Mouse (Mus musculus) 3T3-L1 (cell line): ENCODE data around the gene Med13.

Source experiments
- DNase-seq: peaks from one replicate; pipeline ENCODE4 v3.0.0-alpha.2; 2015; ENCODE audit warnings: low read depth, low spot score

Med13 gene

DNA sequence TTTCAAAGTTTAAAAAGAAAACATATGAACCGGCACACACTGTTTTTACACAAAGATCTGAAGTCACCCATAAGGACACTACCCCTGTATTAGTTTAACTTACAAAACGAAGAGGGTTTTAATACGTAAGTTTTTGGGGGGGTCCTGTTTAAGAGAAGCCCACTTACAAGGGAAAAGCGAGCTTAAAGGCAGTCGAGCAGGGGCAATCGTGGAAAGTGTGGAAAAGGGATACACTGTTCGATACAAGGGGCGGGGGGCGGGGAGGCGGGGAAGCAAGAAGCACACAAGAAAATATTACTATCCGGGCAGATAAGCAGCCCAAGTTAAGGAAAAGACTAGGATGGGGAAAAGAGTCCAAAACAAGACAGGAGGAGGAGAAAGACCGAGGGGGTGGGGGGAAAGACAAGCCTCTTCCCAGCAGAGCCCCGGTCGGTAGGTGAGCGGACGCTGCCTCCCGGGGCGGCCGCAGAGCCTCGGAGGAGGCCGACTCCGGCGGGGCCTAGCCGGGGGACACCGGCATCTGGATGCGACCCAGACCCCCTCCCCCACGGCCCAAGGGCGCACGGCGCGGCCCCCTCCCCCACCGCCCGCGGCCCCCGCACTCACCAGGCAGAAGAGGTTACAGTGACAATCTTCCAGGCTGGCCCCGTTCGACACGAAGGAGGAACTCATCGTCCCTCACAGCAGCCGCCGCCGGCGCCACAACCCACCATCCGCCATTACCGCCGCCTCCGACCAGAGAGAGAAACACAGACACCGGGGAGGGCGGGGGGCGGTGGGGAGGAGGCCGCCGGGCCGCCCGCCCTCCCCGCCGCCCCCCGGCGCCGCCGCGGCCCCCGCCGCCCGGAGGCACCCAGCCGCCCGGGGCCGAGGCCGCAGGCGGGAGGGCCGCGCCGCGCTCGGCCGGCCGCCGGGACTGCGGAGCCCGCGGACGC is at the start of gene Med13:
Med13 (minus strand) TSS at position 749 of the 935 bp plus-strand sequence.
- peak; percentile 58 for DNase-seq

DNA sequence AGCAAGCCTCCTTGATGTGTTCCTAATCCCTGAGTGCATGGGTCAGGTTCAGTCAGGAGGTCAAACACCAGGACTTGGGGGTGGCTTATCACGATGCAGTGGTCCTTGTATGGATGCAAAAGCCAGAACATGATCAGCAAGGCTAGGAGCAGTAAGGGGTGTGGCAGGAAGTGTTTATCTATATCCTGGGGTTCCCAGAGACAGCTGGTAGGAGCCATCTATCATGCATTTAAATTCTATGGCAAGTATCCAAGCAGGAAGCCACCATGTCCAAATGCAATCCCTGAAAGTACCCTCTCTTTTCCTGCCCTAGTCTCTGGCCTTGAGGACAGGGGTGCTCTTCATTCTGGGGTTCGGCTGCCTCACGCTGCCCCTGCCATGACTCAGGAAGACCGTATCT is 47.2 kb upstream of the Med13 start:
- DNase-seq: no peak

DNA sequence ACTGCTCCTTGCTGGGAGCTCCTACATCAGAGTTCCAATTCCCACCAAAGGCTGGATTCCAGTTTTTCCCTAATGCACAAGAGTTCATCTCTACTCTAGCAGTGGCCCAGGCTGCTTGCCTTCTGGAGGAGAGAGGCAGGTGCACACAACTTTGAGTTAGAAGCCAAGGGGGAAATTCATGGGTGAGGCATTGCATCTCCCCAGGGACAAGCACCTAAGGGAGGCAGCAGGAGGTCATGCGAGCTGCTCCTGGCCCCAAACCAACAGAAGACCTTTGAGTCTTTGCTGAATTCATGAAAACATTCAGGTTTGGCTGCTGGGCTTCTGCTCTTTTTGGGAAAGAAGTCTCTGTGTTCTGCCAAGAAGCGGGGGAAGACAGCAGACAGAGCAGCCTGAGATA is 46.4 kb upstream of the Med13 start:
- no peak for DNase-seq

DNA sequence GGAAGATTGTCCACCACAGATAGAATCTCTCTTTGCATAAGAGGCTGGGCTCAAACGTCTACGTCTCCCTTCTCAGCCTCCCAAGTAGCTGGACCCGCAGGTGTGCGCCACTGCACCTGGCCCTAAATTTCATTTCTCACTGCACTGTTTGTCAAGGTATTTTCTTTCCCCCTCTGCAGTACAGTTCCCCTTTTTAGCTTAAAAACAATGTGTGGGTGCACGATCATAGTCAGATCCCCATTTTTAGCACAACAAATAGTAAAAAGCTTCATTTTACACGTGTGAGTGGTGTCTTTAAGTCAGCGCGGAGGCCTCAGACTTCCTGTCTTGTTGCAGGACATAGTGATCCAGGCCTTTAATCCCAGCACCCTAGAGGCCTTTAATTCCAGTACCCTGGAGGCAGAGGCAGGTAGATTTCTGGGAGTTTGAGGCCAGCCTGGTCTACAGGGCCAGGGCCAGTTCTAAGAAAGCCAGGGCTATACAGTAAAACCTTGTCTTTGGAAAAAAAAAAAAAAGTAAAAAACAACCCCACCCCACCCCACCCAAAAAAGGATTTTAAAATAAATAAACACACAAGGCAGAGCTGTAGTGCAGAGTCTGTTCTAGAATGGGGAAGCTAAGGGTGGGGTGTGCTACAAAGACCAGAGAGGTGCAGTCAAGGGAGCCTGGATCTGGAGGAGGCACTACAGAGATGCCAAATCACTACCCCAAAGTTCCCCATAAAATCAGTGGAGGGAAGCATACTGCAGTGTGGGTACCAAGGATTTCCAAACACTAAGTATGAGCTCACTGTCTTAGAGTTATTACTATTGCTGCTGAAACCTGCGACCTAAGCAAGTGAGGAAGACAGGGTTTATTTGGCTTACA is 42.1 kb upstream of the Med13 start:
- DNase-seq: no peak

DNA sequence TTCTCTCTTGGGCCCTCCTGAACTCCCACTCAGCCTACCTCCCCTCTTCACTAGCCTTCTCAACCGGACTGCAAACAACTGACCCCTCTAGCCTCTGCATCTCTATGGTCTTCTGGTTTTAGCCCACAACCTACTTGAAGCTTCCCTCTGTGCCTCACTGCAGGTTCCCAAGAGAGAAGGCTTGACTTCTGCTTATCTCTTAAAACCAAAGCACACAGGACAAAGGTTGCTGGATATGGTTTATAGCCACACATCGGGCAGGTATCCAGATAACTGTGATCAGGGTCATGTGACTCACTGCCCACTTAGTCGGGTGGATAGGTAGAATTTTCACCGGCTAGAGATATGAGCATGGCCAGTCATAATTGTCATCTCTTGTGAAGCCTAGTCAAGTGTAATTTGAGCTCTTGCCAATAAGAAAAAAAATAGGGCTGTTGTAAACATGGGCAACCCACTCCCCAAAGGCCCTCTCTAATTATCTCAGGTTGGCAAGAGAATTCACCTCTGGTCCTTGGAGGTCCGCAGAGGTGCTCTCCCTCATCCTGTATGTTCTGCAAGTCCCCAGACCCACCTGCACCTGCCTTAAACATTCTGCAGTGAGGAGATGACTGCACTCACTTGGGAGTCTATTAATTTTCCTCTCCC is 39.7 kb upstream of the Med13 start:
- no peak for DNase-seq

DNA sequence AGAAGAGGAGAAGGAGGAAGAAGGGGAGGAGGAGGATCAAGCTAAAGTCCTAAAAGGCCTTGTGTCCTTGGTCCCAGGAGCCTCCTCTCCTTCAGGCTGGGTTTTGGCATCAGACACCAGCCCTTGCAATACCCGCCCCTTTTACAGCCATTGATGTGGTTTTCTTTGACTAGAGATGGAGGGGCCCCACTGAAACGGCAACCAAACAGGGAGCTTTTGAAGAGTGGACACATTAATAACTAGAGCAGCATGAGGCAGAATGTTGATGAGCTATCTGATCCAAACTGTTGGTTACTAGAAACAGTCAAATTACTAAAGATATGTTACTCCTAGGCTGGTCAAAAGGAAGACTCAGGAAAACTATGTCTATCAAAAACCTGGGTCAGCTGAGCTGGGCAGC is 39.1 kb upstream of the Med13 start:
- no peak for DNase-seq

DNA sequence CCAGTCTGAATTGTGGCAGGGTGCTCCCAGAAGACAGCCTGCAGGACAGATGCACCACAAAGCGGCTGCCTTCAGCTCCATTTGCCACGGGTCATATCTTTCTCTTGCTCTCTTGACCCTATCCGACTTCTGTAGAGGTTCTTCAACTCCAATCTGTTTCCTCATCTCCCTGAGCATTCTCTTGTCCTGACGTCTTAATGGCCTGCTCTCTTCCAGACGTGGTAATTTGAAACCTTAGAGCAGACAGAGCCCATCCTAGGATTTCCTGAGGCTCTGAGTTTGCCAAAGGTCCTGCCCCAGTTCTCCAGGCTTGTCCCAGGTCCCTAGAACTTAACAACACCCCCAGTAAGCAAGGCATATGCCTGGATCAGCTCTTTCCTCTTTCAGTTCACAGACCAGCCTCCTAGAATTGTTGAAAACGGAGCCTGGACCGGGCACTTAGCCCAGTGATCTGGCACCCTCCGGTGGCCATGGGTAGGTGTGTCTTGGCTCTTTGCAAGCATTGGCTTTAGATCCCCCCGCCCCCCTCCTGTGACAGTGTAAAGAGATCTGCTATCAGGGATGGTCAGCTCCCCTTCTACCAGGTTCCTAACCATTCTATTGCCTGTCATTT is 38.2 kb upstream of the Med13 start:
- peak; percentile 90 for DNase-seq

DNA sequence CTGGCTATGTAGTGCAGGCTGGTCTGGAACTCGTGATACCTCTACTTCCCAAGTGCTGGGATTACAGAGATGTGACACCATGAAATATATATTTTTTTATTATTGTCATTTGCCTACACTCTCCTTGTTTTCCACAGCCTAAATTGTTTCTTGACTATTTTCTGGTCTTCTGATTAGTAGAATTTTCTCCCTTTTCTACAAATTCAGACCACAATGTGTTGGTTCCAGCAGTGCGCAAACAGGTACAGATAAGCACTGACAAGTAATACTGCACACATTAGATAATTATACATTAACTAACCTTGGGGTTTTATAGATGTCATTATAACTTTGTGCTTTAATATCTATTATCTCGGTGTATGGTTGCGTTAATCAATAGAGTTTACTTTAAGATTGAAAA is 37.7 kb upstream of the Med13 start:
- no peak for DNase-seq

DNA sequence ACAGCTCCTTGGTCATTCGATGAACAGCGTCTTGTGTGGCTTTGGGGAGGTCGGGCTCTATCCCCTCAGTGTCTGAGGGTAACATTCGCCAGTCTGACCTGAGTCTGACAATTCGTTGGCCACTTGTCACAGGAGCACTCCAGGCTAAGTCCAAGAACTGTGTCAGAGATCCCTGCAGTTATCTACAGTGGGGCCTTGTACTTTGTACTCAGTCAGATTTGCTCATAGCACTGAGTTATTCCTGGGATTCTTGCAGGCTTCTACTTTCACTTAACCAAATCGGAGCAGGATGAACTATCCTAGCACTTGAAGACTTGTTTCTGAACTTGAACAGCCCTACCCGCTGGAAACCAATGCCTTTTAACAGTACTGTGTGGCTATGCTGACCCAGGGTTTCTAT is 34.3 kb upstream of the Med13 start:
- no peak for DNase-seq

DNA sequence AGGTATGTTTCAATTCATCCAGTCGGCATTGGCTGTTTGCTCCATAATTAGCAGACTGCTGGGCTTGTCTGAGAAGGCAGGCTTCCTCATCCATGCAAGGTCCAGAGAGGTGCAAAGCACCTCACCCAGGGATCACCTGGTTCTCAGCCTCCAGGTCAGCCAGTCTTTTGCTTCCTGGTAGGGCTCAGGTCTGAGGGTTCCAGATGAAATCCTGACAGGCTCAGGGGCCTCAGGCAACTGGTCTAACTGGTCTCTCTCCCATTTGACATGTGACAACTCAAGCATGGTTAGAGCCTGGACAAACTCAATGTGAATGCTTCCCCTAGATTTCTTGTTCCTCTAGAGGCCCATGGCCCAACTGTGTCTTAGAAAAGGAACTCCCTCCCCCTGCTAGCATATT is 32.9 kb upstream of the Med13 start:
- no peak for DNase-seq

DNA sequence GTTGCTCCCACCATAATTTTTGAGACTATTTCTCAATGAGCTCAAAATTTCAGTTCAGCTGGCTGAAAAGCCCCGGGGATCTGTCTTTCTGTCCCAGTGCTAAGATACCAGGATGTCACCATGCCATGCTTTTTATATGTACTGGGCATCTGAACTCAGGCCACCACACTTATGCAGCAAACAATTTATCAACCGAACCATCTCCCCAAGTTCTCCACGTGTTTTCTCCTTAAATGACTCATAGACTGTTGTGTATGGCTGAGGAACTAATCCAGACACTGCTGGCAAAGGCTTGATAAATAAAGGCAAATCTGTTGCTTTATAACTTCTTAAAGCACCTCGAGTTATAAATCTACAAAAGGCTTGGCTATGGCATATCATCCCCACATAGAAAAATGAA is 32.1 kb upstream of the Med13 start:
- DNase-seq: peak; percentile 15

DNA sequence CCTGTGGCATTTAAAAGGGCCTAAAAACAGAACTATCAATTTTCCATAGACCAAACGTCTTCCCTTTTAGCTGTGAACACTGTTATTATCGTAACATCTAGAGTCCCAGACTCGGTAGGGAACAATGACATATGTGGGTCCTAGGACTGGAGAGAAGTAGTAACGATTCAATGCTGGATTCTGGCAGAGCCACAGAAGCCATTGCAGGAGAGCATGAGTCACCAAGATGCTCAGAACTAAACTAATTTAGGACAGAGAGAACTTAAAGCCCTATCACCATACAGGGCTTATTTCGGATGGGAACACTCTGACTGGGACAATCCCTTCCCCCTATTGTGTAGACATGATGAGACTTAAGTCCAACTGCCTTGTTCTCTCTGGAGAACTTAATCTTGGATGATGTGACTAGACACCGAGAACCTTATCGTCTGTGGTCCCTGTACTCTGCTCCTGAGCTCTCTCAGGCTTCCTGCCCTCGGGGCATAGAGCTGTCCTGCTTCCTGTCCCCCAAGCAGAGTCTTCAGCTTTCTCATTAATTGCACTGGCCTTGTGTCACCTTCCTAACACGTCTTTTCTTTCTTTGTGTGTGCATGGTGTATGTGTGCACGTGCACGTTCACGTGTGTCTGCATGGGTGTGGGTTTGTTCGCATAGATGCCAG is 31.5 kb upstream of the Med13 start:
- DNase-seq: peak; percentile 55

DNA sequence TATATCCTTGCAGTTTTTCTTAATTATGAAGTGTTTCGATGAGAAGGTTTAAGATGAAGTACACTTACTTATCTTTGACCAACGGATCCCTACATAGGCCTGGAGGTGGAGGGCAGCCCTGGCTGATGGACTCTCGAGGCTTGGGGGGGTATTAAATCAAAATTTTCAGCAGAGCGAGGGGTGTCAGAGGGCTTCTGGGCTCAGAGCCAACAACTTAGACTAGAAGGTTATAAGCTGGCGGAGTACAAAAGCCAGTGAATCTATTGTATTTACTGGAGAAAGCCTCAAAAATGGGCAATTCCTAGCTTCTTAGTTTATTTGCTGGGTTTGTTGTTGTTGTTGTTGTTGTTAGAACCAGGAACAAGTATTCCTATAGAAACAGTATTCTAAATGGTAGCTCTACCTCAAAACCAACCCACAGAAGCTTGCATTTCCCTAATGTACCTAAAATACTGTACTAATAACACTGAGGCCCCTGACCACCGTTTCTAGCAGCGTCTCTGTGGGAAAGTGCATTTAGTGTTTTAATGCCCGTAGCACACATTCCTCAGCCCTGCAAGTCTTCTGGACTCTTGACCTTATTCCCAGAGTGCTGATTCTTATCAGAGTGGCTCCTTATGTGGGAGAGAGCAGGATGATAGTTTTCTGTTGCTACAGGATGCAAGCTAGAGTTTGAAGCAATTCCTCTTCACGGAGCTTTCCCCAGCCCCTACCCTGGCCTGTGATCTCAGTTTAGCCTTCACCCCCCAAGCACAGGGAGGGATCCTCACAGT is 29.9 kb upstream of the Med13 start:
- DNase-seq: peak; percentile 15

DNA sequence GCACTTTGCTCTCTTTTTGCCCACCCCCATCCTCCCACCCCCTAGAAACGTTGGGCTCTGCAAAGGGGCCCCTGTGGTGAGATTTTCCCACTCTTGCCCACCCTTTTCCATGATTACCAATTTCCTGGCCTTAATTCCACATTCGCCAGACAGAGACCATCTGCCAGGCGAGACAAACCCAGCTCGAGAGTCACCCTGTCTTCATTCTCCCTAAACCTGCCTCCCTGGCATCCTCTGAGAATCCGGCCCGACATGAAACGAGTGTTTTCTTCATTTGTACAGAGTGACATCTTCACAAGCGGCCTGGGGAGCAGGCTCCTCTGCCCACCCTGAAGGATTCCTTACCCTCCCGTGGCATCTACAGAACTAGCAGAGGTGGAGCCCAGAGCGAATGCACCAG is 29.2 kb upstream of the Med13 start:
- DNase-seq: no peak

DNA sequence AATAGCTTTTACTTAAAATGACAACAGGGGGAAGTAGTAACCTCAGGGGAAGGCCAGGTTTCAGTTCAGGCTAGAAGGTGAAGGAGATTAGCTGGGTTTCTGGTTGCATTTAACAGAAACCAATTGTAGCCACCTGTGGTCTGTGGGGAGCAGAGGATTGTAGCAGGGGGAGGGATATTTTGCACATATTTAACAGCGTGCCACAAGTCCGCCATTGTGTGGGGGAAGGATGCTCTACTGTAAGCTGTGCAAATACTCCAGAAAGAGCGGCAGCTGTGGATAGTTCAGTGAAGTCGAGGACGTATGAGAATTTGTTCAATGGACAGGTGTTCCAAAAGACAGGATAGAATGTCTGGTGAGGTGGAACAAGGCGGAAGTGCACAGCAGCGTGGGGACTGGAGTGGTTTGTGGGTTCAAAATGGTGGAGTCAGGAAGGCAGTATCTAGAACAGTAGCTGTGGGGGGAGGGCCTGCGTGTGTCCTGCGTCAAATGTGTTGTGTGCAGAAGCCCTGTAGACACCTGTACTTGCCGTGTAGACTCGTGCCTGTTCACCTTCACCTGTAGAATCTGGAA is 28.4 kb upstream of the Med13 start:
- no peak for DNase-seq

DNA sequence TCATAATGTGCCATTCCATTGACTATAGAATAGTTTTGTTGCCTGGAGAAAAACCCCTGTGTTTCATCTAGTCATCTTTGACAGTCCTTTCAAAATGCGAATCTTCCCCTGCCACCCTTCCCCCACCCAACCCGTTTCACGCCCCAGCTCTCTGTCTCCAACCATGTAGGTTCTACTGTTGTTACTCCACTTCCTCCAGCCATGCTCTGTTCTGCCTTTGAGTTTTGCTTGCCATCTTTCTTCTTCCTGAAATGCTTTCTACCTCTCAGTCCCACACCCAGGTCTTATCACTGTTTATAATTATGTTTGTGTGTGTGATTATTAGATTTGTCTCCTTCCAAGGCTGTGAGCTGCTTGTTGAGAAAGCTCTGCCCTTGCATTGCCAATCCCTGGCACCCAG is 26.7 kb upstream of the Med13 start:
- DNase-seq: no peak

DNA sequence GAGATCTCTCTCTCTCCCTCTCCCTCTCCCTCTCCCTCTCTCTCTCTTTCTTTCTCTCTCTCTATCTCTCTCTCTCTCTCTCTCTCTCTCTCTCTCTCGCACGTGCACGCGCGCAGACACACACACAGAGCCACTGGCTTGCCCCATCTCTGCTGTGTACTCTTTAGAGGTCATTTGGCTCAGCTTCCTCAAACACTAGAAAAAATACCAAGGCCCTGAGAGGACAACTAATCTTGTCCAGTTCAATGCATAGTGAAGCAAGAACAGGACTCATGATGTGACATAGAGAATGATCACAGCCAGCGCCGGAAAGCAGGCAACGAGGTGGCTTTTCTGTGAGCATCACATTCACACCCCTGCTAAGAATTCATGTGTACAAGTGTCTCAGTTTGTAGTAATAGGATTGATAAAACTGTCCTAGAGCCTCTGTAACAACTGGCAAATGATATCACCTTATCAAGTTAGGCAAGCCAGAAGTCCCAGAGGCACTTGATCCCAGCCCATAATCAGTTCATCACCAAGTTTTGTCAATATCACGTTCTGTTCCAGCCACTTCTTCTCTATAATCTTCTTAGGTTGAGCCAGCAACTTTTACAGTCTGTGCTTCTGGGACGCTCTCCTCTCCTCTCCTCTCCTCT is 25.2 kb upstream of the Med13 start:
- no peak for DNase-seq

DNA sequence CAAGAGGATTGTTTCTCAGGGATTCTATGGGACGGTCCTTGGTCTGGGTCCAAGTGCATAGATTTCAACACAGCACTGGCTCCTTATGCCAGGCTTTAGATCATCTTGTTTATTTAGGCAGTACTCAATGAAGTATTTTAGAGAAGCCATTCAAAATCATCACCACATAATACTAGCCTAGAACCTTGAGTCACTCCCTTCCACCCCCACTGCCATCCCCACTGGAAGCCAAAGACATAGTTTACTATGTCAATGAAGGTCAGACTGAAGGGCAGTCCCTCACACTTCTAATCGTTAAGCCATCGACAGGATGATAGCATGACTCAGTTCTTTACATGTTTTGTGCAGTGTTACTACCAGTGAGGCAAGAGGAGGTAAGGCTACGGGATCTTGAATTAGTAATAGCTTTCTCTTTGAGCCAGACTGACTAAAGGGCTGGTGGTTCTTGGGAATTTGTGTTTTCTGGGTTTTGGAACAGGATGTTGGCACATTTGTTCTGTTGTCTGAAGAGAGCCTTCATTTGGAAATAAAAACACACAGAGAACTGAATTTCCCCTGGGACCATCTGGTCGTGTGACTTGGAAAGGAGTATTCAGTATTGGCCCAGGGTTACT is 24.2 kb upstream of the Med13 start:
- peak; percentile 83 for DNase-seq
